Mouse (Mus musculus): ENCODE results near the gene Cacna2d1. TPM values are rescaled to one million over a fixed set of nuclear protein-coding genes. Genes with fewer than 3 reads are reported as not detected.

The Cacna2d1 gene
- 20.8 TPM in 2 replicates for polyA plus RNA-seq (2014; fragmentation: Nextera tagmentation; extraction: Ambion mirVana)

DNA sequence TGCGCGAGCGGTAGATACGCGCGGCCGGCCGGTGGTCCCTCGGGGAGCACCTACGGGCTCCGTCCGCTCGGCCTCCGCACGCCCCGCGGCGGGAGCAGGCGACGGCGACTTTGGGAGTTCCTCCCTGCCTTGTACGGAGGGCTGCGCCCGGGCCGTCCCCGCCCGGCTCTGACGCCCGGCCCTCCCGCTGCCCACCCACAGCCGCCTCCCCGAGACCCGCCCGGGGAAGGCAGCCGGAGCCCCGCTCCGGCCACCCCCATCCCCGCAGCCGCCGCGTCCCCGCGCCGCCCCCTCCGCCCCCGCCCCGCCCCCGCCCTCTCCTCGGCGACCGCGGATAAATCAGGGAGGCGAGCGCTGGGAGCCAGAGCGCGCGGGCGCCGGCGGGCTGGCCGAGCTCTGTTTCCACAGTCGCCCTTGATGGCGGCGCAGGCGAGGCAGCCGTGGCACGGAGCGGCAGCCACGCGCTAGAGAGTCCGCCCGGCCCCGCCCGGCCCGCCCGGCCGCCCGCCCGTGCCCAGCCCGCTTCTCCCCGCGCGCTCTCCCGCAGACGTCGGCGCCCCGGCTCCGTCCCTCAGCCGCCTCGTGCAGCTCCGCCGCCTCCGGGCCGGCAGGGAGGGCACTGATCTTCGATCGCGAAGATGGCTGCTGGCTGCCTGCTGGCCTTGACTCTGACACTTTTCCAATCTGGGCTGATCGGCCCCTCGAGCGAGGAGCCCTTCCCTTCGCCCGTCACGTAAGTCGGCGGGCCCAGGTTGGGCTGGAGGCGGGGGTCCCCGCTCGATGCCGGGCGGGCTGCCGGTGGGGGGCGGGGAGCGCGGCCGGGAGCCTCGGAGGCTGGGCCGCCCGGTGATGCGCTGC lies at the start of gene Cacna2d1:
Gene Cacna2d1, plus strand, starts transcription at position 316 of the 858 bp plus-strand sequence.
- Histone ChIP-seq H3K27me3 (ENCODE audit: control insufficient read depth, insufficient read depth, low read length) (peaks cover 60% of the 10 kb centered on the region), H3K4me2 (peak within 1 kb of the TSS; percentile 59), H3K4me3 (ENCODE audit: low read depth, low read length) (peak within 1 kb of the TSS; percentile 50), H3K27ac (ENCODE audit: low read depth, low read length) (peak within 1 kb of the TSS; percentile 84), H3K9ac (ENCODE audit: low read length) (peak within 1 kb of the TSS; percentile 70), H3K4me1 (ENCODE audit: control insufficient read depth, insufficient read depth, low read length) (0 out of 2 replicates have a peak, but pooled peaks cover 5% of the 10 kb centered on the region), H3K36me3 (ENCODE audit: control insufficient read depth, insufficient read depth, low read length) (no peaks in the 10 kb centered on the region), H3K9me3 (ENCODE audit: control insufficient read depth, low read length) (no peaks in the 10 kb centered on the region)
- ATAC-seq (ENCODE audit: low FRiP score) (peak; percentile 87), DNase-seq (ENCODE audit: low spot score, missing footprints) (peak; percentile 95)
- under 1% methylated on average over 76 of the region's 120 CpGs for WGBS

DNA sequence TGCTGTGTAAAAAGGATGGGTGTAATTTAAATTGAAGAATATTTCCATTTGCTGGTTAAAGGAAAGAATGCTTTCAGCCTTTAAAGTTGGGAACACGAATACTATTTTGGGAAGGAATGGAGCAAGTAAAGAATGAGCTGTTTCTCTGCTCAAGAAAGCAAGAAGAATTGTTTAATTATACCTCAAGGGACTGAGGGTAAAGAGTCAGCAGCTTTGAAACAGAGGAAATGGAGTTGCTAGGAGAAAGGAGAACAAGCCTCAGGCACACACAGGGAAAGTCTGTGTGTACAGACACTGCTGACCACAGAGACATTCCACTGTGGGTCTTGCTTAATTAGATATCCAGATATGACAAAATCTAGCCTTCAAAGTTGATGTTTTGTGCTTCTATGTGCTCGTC lies 39.4 kb upstream of the Cacna2d1 start:
- WGBS, result 80% methylated on average over 2 of the region's 2 CpGs
- ATAC-seq (ENCODE audit: low FRiP score), result no peak
- Histone ChIP-seq H3K9ac (ENCODE audit: low read length) (no peak overlapping the region), H3K9me3 (ENCODE audit: control insufficient read depth, low read length) (no peaks in the 10 kb centered on the region), H3K4me1 (ENCODE audit: control insufficient read depth, insufficient read depth, low read length) (no peaks in the 10 kb centered on the region), H3K36me3 (ENCODE audit: control insufficient read depth, insufficient read depth, low read length) (no peaks in the 10 kb centered on the region), H3K4me2 (no peak overlapping the region), H3K4me3 (ENCODE audit: low read depth, low read length) (no peak overlapping the region), H3K27me3 (ENCODE audit: control insufficient read depth, insufficient read depth, low read length) (no peaks in the 10 kb centered on the region), H3K27ac (ENCODE audit: low read depth, low read length) (no peak overlapping the region)
- peak; percentile 67 for DNase-seq (ENCODE audit: low spot score, missing footprints)

DNA sequence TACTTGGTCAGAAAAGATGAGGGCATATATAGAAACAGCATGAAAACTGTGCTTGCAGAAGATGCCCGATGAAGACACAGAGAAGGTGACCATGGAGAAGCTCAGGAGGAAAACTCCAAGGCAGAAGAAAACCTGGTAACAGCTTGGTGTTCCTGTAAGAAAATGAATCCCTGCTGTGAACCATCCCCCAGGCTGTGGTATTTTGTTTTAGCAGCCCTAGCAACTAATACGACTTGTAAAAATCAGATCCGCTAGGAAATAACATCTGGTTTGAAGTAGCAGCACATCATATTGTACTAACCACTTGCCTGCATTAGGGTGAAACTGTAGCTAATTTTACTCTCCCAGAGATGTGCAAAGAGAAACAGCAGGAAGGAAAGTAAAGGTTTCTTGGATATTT lies 37.8 kb upstream of the Cacna2d1 start:
- ATAC-seq (ENCODE audit: low FRiP score) (no peak), DNase-seq (ENCODE audit: low spot score, missing footprints) (no peak)
- Histone ChIP-seq H3K4me3 (ENCODE audit: low read depth, low read length) (no peak overlapping the region), H3K27ac (ENCODE audit: low read depth, low read length) (no peak overlapping the region), H3K27me3 (ENCODE audit: control insufficient read depth, insufficient read depth, low read length) (no peaks in the 10 kb centered on the region), H3K9ac (ENCODE audit: low read length) (no peak overlapping the region), H3K4me1 (ENCODE audit: control insufficient read depth, insufficient read depth, low read length) (no peaks in the 10 kb centered on the region), H3K4me2 (no peak overlapping the region), H3K9me3 (ENCODE audit: control insufficient read depth, low read length) (no peaks in the 10 kb centered on the region), H3K36me3 (ENCODE audit: control insufficient read depth, insufficient read depth, low read length) (no peaks in the 10 kb centered on the region)
- WGBS, result 79% methylated on average over 3 of the region's 3 CpGs

DNA sequence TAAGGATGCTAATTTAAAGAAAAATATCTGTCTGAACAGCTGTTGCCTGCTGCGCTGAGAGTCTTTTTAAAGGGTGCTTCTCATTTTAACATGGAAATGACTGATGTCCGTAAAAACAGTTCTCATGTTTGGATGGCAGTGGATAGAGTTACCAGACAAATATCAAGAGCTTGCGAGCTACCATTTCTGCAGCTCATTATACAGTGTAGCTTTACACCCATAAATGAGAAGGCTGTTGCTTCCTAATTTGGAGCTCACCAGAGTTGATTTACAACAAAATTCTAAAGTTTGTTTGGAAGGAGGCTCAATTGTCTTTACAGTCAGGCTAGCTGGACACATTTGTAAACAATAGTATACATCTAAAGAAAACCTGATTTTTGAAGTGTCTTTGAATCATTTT lies 28.0 kb upstream of the Cacna2d1 start:
- DNase-seq (ENCODE audit: low spot score, missing footprints), result peak; percentile 35
- no peak for ATAC-seq (ENCODE audit: low FRiP score)
- H3K27ac ChIP-seq (ENCODE audit: low read depth, low read length), result no peak overlapping the region
- no peaks in the 10 kb centered on the region for H3K9me3 ChIP-seq (ENCODE audit: control insufficient read depth, low read length)
- no peaks in the 10 kb centered on the region for H3K36me3 ChIP-seq (ENCODE audit: control insufficient read depth, insufficient read depth, low read length)
- H3K9ac ChIP-seq (ENCODE audit: low read length), result no peak overlapping the region
- 71% methylated on average over 3 of the region's 3 CpGs for WGBS
- H3K4me3 ChIP-seq (ENCODE audit: low read depth, low read length), result no peak overlapping the region
- no peaks in the 10 kb centered on the region for H3K27me3 ChIP-seq (ENCODE audit: control insufficient read depth, insufficient read depth, low read length)
- H3K4me1 ChIP-seq (ENCODE audit: control insufficient read depth, insufficient read depth, low read length), result no peaks in the 10 kb centered on the region
- H3K4me2 ChIP-seq, result no peak overlapping the region

DNA sequence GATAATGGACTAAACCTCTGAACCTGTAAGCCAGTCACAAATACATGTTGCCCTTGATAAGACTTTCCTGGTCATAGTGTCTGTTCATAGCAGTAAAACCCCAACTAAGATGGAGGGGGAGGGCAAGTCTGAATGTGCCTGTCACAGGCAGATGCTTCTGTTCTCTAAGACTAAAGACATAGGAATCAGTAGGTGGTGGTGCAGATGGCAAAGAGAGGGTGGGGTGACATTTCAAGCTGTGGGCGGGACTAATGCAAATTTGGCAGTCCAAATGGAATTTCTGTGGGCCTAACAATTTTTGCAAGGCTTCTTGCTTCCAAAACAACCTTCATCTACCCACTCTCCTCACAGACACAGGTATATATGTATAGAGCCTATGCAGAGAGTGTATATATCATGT lies 19.6 kb upstream of the Cacna2d1 start:
- DNase-seq (ENCODE audit: low spot score, missing footprints) (no peak), ATAC-seq (ENCODE audit: low FRiP score) (no peak)
- Histone ChIP-seq H3K4me3 (ENCODE audit: low read depth, low read length) (no peak overlapping the region), H3K36me3 (ENCODE audit: control insufficient read depth, insufficient read depth, low read length) (no peaks in the 10 kb centered on the region), H3K4me1 (ENCODE audit: control insufficient read depth, insufficient read depth, low read length) (no peaks in the 10 kb centered on the region), H3K27ac (ENCODE audit: low read depth, low read length) (no peak overlapping the region), H3K9me3 (ENCODE audit: control insufficient read depth, low read length) (no peaks in the 10 kb centered on the region), H3K27me3 (ENCODE audit: control insufficient read depth, insufficient read depth, low read length) (no peaks in the 10 kb centered on the region), H3K9ac (ENCODE audit: low read length) (no peak overlapping the region), H3K4me2 (no peak overlapping the region)
- 55% methylated on average over 1 of the region's 1 CpGs for WGBS

DNA sequence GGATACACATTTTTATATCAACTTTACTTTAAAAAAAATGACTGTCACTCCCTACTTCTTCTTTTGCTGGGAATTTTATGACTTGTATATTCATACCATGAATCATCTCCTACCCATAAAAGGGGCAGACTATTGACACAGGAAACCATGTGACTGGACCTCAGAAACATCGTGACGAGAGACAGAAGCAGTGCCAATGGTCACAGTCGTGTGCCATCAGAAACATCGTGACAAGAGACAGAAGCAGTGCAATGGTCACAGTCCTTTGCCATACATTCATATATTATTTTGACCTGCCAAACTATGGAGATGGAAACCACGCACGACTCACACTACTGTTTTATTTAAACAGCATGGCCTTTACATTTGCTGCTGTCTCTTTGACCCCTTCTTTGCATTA lies 6.0 kb upstream of the Cacna2d1 start:
- 46% methylated on average over 6 of the region's 6 CpGs for WGBS
- Histone ChIP-seq H3K9me3 (ENCODE audit: control insufficient read depth, low read length) (no peaks in the 10 kb centered on the region), H3K4me2 (no peak overlapping the region), H3K27me3 (ENCODE audit: control insufficient read depth, insufficient read depth, low read length) (peaks cover 53% of the 10 kb centered on the region), H3K36me3 (ENCODE audit: control insufficient read depth, insufficient read depth, low read length) (no peaks in the 10 kb centered on the region), H3K27ac (ENCODE audit: low read depth, low read length) (no peak overlapping the region), H3K4me1 (ENCODE audit: control insufficient read depth, insufficient read depth, low read length) (0 out of 2 replicates have a peak, but pooled peaks cover 2% of the 10 kb centered on the region), H3K9ac (ENCODE audit: low read length) (no peak overlapping the region), H3K4me3 (ENCODE audit: low read depth, low read length) (no peak overlapping the region)
- ATAC-seq (ENCODE audit: low FRiP score), result no peak
- peak; percentile 80 for DNase-seq (ENCODE audit: low spot score, missing footprints)

DNA sequence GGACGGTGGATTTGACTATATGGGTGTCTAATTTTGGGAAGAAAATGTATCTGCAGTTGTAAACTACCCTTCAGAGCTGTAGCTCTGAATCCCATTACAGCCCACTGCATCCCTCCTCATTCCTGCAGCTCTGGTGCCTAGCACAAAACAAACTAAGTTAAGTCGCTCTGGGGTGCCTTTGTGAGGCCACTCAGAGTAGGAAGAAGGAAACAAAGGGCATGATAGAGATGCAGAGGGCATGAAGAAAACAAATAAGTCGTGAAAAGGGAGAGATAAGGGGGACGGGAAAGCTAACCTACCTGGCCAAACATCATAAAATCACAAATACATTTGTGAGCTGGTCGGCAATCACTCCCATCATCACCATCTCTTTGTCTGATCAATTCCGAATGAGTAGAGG lies 1.5 kb upstream of the Cacna2d1 start:
- DNase-seq (ENCODE audit: low spot score, missing footprints) (peak; percentile 91), ATAC-seq (ENCODE audit: low FRiP score) (no peak)
- no peak overlapping the region for H3K9ac ChIP-seq (ENCODE audit: low read length)
- no peak overlapping the region for H3K27ac ChIP-seq (ENCODE audit: low read depth, low read length)
- H3K4me1 ChIP-seq (ENCODE audit: control insufficient read depth, insufficient read depth, low read length), result 0 out of 2 replicates have a peak, but pooled peaks cover 5% of the 10 kb centered on the region
- no peak overlapping the region for H3K4me3 ChIP-seq (ENCODE audit: low read depth, low read length)
- H3K27me3 ChIP-seq (ENCODE audit: control insufficient read depth, insufficient read depth, low read length), result peaks cover 62% of the 10 kb centered on the region
- H3K36me3 ChIP-seq (ENCODE audit: control insufficient read depth, insufficient read depth, low read length), result no peaks in the 10 kb centered on the region
- 0 out of 2 replicates have a peak overlapping the region, but pooled peaks have one; percentile 59 for H3K4me2 ChIP-seq
- WGBS, result 7% methylated on average over 6 of the region's 6 CpGs
- no peaks in the 10 kb centered on the region for H3K9me3 ChIP-seq (ENCODE audit: control insufficient read depth, low read length)

DNA sequence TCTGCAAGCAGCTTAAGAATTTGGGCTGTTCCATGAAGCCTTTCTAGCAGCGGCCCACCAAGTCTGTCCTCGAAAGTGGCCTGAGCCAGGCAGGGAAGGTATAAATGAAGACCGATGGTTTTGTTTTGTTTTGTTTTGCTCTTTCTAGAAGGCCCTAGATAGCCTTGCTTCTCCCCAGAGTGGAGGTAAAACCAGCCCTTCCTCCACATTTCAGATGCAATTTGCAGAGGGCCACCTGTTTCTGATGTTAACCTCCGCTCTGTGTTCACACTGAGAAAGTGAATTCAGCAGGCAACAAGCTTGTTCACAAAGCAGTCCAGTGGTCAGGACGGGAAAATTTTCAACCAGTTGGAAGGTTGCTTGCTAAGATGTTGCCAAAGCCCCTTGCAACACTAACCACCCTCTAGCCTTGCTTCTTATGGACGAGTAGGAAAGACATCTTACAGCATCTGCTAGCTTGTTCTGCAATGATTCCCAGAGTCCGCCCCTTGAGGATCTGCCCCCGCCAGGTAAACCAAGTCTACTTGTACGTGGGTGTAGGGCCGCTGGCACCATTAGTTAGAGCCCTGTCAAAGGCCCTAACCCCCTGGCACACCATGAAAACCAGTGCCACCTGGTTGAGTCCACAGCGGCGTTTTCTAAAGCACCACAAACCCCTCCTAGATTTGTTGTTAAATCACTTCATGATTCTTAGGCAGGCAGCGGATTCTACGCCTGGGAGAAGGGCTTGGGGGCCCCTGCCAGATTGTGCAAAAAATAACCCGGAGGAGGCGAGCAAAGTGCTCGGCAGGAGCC lies 713 bp upstream of the Cacna2d1 start:
- WGBS, result under 1% methylated on average over 17 of the region's 17 CpGs
- peak overlapping the region; percentile 50 for H3K4me3 ChIP-seq (ENCODE audit: low read depth, low read length)
- no peaks in the 10 kb centered on the region for H3K9me3 ChIP-seq (ENCODE audit: control insufficient read depth, low read length)
- ATAC-seq (ENCODE audit: low FRiP score), result no peak; the same call in 1 of the 2 replicates
- H3K27ac ChIP-seq (ENCODE audit: low read depth, low read length), result peak overlapping the region; percentile 84
- no peaks in the 10 kb centered on the region for H3K36me3 ChIP-seq (ENCODE audit: control insufficient read depth, insufficient read depth, low read length)
- H3K27me3 ChIP-seq (ENCODE audit: control insufficient read depth, insufficient read depth, low read length), result peaks cover 59% of the 10 kb centered on the region
- peak; percentile 97 for DNase-seq (ENCODE audit: low spot score, missing footprints)
- peak overlapping the region; percentile 59 for H3K4me2 ChIP-seq
- 0 out of 2 replicates have a peak, but pooled peaks cover 5% of the 10 kb centered on the region for H3K4me1 ChIP-seq (ENCODE audit: control insufficient read depth, insufficient read depth, low read length)
- peak overlapping the region; percentile 70 for H3K9ac ChIP-seq (ENCODE audit: low read length)

Measured in midbrain, embryonic 11.5 days (tissue).